Mouse (Mus musculus) monocyte, adult 5-6 weeks (primary cell): ENCODE measurements around the gene Cotl1. TPM values are rescaled to one million over a fixed set of nuclear protein-coding genes. Genes with fewer than 3 reads are reported as not detected.

Experiments used
- ATAC-seq: fragments of 153-309, 156-312 bp; replicated peaks from 2 replicates; pipeline ENCODE4 v1.8.0; 2017; ENCODE audit warnings: mild to moderate bottlenecking; ENCODE audit not compliant: low TSS enrichment, insufficient number of reproducible peaks, severe bottlenecking, poor library complexity, low FRiP score
- total RNA-seq: library from RNA; stranded (forward); fragments of 200-1000, 200-491, 200-594 nt; gene quantifications from 3 replicates; pipeline ENCODE4 v1.2.3, GENCODE M21; 2017

Gene Cotl1
- total RNA-seq, 1 experiment from 2014 or later: 310 TPM

DNA sequence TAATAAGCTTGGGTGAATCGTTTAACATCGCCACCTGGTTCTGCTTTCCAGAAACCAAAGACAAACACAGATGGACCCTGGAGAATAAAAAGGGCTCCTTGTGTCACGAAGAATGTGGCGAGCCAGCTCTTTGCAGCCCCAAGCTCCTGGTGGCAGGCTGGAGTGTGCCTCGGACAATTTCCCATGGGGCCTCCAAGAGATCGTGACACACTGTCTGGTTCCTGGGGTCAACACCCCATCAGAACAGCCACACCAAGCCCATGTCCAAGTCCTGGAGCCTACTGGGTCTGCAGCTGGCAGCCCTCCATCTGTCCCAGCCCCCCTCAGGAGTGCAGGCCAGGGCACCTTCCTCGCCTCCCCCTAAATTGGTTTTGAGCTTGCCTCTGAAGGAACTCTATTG is 62.6 kb downstream of the Cotl1 start:
- no peak for ATAC-seq

DNA sequence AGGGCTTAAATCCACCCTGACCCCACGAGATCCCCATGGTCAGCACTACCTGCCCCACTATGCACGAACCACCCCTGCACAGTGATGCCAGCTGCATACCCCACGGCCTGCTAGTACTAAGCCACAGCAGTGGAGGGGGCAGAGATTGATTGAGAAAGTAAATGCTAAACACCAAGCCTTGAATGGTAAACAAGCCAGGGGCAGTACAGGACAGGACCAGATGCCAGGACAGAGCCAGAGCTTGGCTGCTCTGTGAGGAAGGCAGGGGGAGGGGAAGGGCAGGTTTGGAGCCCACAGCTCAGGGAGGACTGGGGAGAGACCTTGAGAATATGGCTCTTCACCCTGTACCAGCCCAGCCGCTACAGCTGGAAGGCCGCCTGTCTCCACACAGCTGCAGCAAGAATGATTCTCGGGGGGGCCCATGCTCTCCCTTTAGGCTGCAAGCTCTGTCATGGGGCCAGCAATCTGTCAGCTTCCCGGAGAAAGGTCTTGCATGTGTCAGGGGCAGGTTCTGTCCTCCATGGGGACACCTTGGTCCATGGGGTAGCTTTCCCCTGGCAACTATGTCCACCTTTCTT is 63.6 kb downstream of the Cotl1 start:
- no peak for ATAC-seq

DNA sequence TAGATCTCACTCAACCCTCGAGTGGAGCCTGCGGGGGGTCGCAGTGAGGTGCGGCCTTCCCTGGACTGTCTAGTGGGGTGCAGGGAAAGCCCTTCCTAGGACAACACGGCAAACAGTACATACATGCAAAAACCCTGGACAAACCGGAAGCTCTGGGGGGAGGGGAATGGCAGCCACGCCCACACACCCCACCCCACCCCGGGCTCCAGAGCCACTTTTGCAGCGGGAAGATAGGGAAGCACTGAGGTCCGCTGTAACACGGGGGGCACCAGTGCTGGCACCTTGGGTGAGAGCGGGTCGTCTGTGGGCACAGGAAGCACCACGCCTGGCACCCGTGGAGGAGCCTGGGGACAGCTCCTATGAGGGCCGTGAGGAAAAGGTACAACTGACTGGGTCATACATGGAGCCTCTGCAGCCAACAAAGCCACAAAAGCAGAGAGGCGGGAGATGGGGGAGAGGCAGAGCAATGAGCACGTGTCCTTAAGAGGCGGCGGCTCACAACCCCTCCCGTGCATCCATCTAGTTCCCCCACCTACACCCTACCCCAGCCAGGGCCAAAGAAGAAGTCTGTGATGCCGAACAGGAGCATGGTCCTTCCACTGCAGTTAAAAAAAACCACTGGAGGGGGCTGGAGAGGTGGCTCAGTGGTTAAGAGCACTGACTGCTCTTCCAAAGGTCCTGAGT is 74.4 kb downstream of the Cotl1 start:
- no peak for ATAC-seq

DNA sequence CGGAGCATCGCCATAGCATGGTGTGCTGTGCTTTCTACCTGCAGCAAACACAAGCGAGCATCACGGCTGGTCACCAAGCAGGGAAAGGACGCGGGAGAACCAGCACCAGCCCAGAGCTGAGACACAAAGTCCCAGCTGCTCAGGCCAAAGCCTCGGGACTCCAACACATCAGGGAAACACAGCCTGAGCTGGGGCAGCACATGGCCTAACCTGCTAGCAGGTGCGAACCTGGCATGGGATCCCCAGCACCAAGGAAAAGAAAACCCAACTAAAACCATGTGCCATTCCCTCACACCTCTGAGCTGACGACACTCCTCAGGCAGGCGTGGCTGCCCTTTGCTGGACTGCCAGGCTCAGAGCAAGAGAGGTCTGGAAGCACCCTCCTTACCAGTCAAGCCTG is 75.0 kb downstream of the Cotl1 start:
- ATAC-seq: no peak

DNA sequence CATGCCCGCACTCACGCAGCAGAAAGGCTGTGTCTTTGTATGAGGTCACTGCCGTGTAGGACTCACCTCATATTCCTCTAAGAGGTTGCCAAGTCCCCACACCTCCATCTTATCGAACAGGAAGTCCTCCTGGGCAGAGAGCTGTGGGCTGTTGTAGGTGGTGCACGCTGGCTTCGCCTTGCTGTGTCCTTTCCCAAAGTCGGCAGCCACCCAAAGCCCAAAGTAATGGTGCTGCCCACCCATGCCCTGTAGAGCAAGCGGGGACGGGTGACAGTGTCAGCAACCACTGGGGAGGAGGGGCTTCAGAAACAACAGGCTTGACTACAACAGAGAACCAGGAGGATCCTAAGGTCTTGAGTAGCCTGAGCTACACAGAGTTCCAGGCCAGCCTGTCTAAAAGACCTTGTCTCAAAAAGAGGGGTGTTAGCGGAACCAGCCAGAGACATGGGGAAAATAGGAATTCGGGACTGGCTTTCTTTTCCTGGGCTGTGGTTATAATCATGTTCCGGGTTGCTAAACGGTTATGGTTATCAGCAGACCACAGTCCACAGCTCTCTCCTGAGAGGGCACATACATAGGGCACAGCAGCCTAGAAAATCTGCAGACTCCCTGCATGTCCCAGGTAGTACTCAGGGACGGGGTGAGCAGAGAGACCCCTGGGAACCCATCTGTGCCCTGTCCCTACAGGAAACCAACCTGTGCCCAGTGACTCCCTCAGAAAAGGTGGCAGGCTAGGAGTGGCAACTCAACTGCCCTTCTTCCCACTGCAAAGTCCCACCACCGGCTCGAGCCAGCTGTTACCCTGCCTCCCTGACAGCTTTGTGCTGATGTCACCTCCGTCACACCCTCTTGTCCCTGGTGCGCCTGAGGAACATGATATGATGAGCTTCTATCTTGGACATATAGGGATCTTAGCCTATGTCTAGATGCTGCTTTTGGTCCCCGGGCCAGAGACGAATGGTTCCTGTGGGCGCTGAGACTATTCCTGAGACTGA is 77.8 kb downstream of the Cotl1 start:
- ATAC-seq: no peak

DNA sequence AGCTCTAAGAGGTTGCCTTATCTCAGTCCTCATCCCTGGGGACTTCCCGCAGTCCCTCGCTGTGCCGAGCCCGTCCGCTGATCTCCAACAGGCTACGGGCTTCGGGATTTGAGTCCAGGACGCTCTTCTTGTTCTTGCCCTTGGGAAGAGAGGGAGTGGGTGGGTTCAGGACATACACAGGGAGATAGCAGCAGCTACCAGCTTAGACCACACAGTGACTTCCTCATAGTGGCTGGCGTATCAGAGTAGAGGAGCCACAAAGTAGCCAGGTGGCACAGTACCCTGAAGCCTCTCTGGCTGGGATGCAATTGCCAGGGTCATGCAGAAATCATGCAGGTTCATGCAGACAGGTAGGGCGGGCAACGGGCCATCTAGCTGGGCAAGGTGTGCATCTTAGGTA is 78.7 kb downstream of the Cotl1 start:
- no peak for ATAC-seq

Other genes starting within 250 kb of the Cotl1 start
- 4.6 to 8.2 TPM (median 6.0 TPM) in 3 replicates for gene Taf1c, start 235.3 kb downstream of the Cotl1 start, total RNA-seq
- not detected in 3 replicates for gene Adad2, start 227.8 kb downstream of the Cotl1 start, total RNA-seq
- not detected in 3 replicates for gene Kcng4, start 204.9 kb downstream of the Cotl1 start, total RNA-seq
- not detected in 3 replicates for gene Wfdc1, start 174.2 kb downstream of the Cotl1 start, total RNA-seq
- not detected in 3 replicates for gene Atp2c2, start 140.5 kb downstream of the Cotl1 start, total RNA-seq
- gene Tldc1, start 62.1 kb downstream of the Cotl1 start, total RNA-seq: 2.2 to 8.0 TPM (median 3.8 TPM) in 3 replicates
- 8.5 to 16.5 TPM (median 14.2 TPM) in 3 replicates for gene Klhl36, start 21.7 kb upstream of the Cotl1 start, total RNA-seq
- gene Usp10, start 69.8 kb upstream of the Cotl1 start, total RNA-seq: 27.0 to 27.9 TPM (median 27.1 TPM) in 3 replicates
- 10.0 to 63.8 TPM (median 16.1 TPM) in 3 replicates for gene Gm20388, start 70.3 kb upstream of the Cotl1 start, total RNA-seq
- gene Crispld2, start 151.9 kb upstream of the Cotl1 start, total RNA-seq: 0.10 TPM in 1 of 3 replicates, not detected in the others